Mouse (Mus musculus) adipocyte (in vitro differentiated cells): ENCODE data around the gene Snurf.
A peak's percentile ranks its signal among the peaks of the same experiment; 100 is the strongest.

Source experiments
- DNase-seq: peaks from one replicate; pipeline ENCODE4 v3.0.0-alpha.2; 2016; ENCODE audit warnings: low spot score

Gene Snurf

DNA sequence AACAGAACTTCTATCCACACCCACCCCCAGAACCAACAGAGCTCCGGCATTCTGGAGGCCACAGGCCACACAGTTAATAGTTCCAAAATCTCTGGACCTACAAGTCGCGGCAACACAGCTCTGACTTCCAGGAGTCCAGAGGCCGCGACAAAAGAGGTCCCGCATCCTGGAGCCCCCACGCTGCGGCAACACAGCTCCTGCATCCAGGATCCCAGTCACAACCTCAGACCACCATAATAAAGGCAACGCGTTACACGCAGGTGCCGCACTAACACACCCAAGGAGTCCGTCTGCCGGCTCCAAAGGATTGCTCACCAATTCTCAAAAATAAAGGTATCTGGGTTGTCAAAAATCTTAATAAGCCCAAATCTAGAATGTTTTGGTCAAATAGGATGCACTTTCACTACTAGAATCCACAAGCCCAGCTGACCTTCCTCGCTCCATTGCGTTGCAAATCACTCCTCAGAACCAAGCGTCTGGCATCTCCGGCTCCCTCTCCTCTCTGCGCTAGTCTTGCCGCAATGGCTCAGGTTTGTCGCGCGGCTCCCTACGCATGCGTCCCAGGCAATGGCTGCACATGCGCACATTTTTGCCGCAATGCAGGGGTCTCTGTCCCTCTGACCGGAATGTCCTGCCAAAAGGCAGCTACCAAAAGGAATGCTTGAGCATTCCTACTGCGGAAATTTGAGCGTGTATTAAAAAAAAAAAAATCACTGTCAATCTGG is at the start of gene Snurf, which contains the start of gene Gm38393:
Gene Snurf, minus strand, starts transcription at position 444 of the 725 bp plus-strand sequence.
Gene Gm38393, minus strand, starts transcription at position 459 of the 725 bp plus-strand sequence.
- peak; percentile 55 for DNase-seq

GRCm38 (mm10) chr7:60047481-60048201 is 42.8 kb upstream of the Snurf start:
- DNase-seq: no peak

DNA sequence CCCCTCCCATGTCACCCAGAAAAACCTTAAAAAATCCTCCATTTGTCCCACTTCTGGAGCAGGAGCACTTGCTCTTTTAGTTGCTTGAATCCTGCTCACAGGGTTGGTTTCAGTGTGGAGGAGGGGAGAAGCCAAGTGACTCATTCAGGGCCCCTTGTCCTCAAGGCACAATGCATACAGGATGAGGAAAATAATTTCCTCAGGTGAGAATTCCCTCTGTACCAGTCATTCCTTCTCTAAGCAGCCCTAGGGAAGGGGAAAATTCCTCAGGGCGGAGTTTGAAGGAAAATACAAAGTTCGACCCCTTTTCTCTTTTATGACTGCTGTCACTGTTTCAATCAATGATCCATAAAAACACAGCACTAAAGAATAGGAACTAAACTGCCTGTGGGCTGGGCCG is 8.3 kb upstream of the Snurf start:
- no peak for DNase-seq

DNA sequence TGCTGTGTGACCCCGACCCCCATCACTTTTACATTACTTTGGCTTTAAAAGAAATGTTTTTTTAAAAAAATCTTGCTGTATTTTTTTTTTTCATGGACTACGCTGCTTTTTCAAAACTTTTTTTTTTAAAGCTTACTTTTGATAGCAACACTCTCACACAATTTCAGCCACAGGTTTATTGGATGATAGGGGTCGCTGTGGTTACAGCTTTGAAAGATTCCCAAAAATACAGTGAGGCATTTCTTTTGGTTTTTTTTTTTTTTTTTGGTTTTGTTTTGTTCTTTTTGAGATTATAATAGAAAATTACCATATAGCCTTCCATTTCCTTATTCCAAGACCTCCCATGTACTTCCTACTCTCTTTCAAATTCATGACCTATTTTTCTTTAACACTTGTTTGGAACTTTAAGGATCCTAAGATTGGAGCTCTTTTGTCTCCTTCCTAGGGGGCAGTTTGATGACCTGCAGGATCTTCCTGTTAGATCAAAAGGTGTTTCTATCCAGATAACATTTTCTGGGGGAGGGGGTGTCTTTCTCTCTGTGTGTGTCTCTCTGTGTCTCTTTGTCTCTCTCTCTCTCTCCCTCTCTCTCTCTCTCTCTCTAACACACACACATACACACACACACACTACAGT is 3.0 kb upstream of the Snurf start:
- DNase-seq: peak; percentile 4

DNA sequence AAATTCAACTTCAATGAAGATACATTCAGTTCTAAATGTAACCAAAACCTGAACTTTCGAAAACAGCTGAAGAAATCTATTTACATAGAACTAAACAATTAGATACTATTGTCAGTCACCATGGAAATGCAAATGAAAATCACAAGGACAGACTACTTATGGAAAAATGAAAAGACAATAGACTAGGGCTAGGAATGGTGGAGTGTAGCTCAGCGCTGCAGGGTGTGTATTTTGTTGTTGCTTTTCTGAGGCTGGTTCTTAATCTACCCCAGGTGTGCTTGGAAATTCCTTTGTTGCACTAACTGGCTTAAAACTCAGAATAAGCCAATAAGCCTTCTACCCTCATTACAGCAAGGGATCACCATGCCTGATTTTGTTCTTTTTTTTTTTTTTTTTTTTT is 1.4 kb upstream of the Snurf start:
- no peak for DNase-seq

GRCm38 (mm10) chr7:60003921-60004605 is 786 bp downstream of the Snurf start:
- DNase-seq: peak; percentile 54

DNA sequence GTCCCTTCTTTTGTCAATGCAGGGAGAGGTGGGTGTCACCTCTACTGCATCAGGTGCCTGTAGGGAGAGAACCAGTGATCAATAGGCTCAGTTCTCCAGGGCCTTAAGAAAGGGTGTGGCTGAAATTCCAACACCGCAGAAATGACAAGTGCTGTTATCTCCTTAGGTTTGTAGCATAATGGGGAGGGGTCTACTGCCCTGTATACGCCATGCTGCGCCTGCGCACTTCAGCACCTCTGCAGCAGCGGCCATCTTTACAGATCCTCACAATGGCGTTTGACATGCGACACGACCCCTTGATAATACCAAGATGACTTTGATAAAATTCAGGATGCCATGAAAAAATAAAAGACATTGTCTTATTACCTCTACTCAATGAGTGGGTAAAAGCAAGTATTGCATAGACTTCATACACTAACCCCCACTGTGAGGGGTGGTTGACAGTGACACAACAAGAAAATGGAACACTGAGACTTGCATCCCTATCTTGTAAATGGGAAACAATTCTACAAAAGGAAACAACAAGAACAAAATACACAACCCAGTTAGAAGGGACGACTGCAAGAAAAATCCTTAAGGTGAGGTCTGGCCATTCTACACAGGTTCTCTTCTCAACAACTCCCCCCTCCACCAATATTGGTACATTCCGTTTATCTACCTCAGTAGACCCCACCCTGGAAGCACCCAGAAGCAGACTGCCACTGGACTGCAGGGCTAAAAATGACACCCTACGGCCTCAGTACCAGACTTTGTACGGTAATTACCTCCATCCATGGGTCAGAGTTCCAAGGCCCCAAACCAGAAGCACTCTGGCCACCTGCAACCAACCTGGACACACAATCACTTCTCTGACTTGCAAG is 1.6 kb downstream of the Snurf start:
- no peak for DNase-seq

DNA sequence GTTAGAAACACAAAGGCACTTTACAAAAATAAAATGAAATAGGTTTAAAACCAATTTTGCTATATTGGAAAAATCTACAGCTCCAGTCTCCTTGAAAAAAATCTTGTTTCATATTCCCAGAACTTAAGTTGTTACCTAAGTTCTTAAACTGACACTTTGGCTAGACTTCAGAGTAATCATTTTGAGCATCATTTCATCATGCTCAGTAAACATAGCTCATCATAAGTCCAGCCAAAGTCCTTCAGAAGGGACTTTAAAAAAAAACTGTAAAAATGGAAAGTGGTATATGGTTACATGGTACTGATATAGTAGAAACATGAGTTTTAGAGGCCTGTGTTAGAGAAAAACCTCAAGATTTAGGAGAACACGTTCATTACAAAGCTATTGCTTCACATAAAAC is 26.2 kb downstream of the Snurf start:
- DNase-seq: no peak
